Mouse (Mus musculus): Measurements from ENCODE around the gene Dcun1d3. TPM values are rescaled to one million over a fixed set of nuclear protein-coding genes. Genes with fewer than 3 reads are reported as not detected.

The Dcun1d3 gene
- polyA plus RNA-seq, 1 experiment from 2014 or later, result 3.4 TPM

- no peak overlapping the region for H3K9ac ChIP-seq (ENCODE audit: low read depth, low read length)
- ATAC-seq (replicated peaks; ENCODE audit: insufficient number of reproducible peaks, low FRiP score, low TSS enrichment), result no peak
- no peak overlapping the region for H3K4me3 ChIP-seq (ENCODE audit: low read depth, low read length)
- no peak overlapping the region for H3K27ac ChIP-seq (ENCODE audit: low read depth, low read length)
- no peak overlapping the region for H3K4me2 ChIP-seq
- no peaks in the 10 kb centered on the region; the same call in 1 of the 2 replicates for H3K4me1 ChIP-seq (ENCODE audit: control insufficient read depth, insufficient read depth, low read length)
- WGBS (ENCODE audit: insufficient replicate concordance), result 78% methylated on average over 2 of the region's 2 CpGs
- H3K27me3 ChIP-seq (ENCODE audit: control insufficient read depth, insufficient read depth, low read length), result no peaks in the 10 kb centered on the region
- no peaks in the 10 kb centered on the region for H3K9me3 ChIP-seq (replicated peaks; ENCODE audit: control insufficient read depth, low read length)
- no peaks in the 10 kb centered on the region for H3K36me3 ChIP-seq (ENCODE audit: control insufficient read depth, insufficient read depth, low read length)
Measured at GRCm38 (mm10) chr7:119881229-119881628, 14.9 kb downstream of the Dcun1d3 start.

DNA sequence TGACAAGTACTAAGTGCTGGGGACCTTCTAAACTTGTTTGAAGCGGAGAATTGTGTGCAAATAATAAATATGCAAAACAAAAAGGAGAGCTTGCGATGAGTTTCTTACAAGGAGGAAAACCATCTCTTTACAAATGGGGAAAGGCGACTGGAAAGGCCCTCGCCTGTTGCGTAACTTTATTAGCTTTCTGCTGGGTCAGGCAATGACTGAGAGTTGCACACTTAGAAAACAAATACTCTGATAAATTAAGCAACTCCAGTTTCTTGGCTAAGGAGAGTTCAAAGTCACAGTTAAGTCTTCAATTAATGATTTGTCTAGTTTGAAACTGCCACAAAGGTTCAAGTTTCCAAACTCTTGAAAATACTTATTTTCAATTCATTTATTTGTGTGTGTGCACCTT, 15.8 kb downstream of the Dcun1d3 start:
- Histone ChIP-seq H3K4me2 (no peak overlapping the region), H3K27me3 (ENCODE audit: control insufficient read depth, insufficient read depth, low read length) (no peaks in the 10 kb centered on the region), H3K4me1 (ENCODE audit: control insufficient read depth, insufficient read depth, low read length) (no peaks in the 10 kb centered on the region; the same call in 1 of the 2 replicates), H3K9ac (ENCODE audit: low read depth, low read length) (no peak overlapping the region), H3K9me3 (replicated peaks; ENCODE audit: control insufficient read depth, low read length) (no peaks in the 10 kb centered on the region), H3K36me3 (ENCODE audit: control insufficient read depth, insufficient read depth, low read length) (no peaks in the 10 kb centered on the region), H3K27ac (ENCODE audit: low read depth, low read length) (no peak overlapping the region), H3K4me3 (ENCODE audit: low read depth, low read length) (no peak overlapping the region)
- 84% methylated on average over 5 of the region's 5 CpGs for WGBS (ENCODE audit: insufficient replicate concordance)
- no peak for ATAC-seq (replicated peaks; ENCODE audit: insufficient number of reproducible peaks, low FRiP score, low TSS enrichment)

DNA sequence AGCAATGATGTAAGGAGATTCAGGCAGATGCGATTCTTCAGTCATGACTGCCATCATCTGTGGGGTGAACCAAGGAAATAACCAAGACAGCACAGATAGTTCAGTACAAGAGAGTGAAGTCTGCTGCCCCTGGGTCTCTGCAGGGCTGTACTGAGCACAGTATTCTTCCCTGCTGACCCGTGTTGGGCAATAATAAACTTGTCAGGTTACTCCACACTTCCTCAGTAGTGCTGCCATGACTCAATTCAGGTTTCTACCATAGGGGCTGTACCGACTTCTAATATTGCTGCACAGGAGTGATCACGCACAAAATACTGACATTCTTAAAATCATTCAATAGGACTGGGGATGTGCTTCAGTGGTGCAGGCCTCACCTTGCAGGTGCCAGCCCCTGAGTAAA, 16.9 kb downstream of the Dcun1d3 start:
- WGBS (ENCODE audit: insufficient replicate concordance), result 89% methylated on average over 4 of the region's 4 CpGs
- Histone ChIP-seq H3K36me3 (ENCODE audit: control insufficient read depth, insufficient read depth, low read length) (no peaks in the 10 kb centered on the region), H3K27me3 (ENCODE audit: control insufficient read depth, insufficient read depth, low read length) (no peaks in the 10 kb centered on the region), H3K4me3 (ENCODE audit: low read depth, low read length) (no peak overlapping the region), H3K27ac (ENCODE audit: low read depth, low read length) (no peak overlapping the region), H3K9ac (ENCODE audit: low read depth, low read length) (no peak overlapping the region), H3K4me2 (no peak overlapping the region), H3K4me1 (ENCODE audit: control insufficient read depth, insufficient read depth, low read length) (no peaks in the 10 kb centered on the region; the same call in 1 of the 2 replicates), H3K9me3 (replicated peaks; ENCODE audit: control insufficient read depth, low read length) (no peaks in the 10 kb centered on the region)
- no peak for ATAC-seq (replicated peaks; ENCODE audit: insufficient number of reproducible peaks, low FRiP score, low TSS enrichment)

DNA sequence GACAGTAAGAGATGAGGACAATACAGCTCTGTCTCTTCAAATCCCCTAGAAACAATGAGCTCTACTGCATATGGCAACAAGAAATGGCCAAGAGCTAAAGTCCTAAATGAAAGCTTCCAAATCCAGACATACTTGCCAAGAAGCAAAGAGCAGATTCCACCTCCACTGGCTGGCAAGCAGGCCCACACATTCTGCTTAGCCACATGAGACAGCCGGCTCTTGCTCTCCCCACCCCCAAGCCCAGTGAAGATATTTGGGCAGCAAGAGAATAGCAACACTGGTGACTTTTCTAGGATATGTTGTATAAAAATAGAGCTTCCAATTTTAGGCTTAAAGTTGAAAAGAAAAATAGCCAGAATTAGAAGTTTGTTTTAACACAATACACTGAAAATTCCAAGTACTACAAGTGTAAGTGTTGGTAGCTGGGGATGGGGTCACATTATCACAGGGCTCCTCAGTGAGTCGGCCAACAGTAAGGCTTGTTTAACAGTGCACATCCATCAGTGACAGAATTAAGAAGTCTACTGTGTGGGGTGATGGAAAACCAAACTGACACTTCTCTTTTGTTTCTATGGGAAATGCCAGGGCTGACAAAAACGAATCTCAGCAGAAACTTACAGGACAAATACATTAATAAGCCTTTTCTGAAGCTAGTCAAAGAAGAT, 20.2 kb downstream of the Dcun1d3 start:
- Histone ChIP-seq H3K36me3 (ENCODE audit: control insufficient read depth, insufficient read depth, low read length) (no peaks in the 10 kb centered on the region), H3K4me1 (ENCODE audit: control insufficient read depth, insufficient read depth, low read length) (no peaks in the 10 kb centered on the region), H3K9ac (ENCODE audit: low read depth, low read length) (no peak overlapping the region), H3K4me3 (ENCODE audit: low read depth, low read length) (no peak overlapping the region), H3K4me2 (no peak overlapping the region), H3K9me3 (replicated peaks; ENCODE audit: control insufficient read depth, low read length) (no peaks in the 10 kb centered on the region), H3K27ac (ENCODE audit: low read depth, low read length) (no peak overlapping the region), H3K27me3 (ENCODE audit: control insufficient read depth, insufficient read depth, low read length) (no peaks in the 10 kb centered on the region)
- no peak for ATAC-seq (replicated peaks; ENCODE audit: insufficient number of reproducible peaks, low FRiP score, low TSS enrichment)
- WGBS (ENCODE audit: insufficient replicate concordance), result 41% methylated on average over 3 of the region's 3 CpGs

DNA sequence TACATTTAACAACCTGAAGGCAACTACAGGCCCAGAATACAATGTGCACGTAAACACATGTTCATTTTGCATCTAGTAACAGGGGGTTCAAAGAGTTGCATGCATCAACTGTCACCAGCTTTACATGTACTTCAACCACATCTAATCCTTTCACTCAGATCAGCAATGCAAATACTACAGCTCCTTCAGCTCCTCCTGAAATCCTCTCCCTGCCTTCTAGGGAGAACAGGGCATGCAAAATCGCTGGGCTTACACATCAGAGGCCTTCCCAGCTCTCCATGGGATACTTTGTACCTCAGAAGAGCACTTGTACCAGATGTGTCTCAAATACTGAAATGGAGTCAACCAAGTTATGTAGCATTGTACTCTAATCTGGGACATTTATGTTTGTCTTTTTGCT, 23.0 kb downstream of the Dcun1d3 start:
- Histone ChIP-seq H3K27me3 (ENCODE audit: control insufficient read depth, insufficient read depth, low read length) (no peaks in the 10 kb centered on the region), H3K36me3 (ENCODE audit: control insufficient read depth, insufficient read depth, low read length) (no peaks in the 10 kb centered on the region), H3K9me3 (replicated peaks; ENCODE audit: control insufficient read depth, low read length) (no peaks in the 10 kb centered on the region), H3K4me2 (no peak overlapping the region), H3K9ac (ENCODE audit: low read depth, low read length) (no peak overlapping the region), H3K4me1 (ENCODE audit: control insufficient read depth, insufficient read depth, low read length) (no peaks in the 10 kb centered on the region), H3K4me3 (ENCODE audit: low read depth, low read length) (no peak overlapping the region), H3K27ac (ENCODE audit: low read depth, low read length) (no peak overlapping the region)
- no peak for ATAC-seq (replicated peaks; ENCODE audit: insufficient number of reproducible peaks, low FRiP score, low TSS enrichment)
- WGBS (ENCODE audit: insufficient replicate concordance), result 63% methylated on average over 2 of the region's 2 CpGs

- Histone ChIP-seq H3K27me3 (ENCODE audit: control insufficient read depth, insufficient read depth, low read length) (no peaks in the 10 kb centered on the region), H3K36me3 (ENCODE audit: control insufficient read depth, insufficient read depth, low read length) (no peaks in the 10 kb centered on the region), H3K4me3 (ENCODE audit: low read depth, low read length) (no peak overlapping the region), H3K4me2 (no peak overlapping the region), H3K9ac (ENCODE audit: low read depth, low read length) (no peak overlapping the region), H3K27ac (ENCODE audit: low read depth, low read length) (no peak overlapping the region), H3K9me3 (replicated peaks; ENCODE audit: control insufficient read depth, low read length) (no peaks in the 10 kb centered on the region), H3K4me1 (ENCODE audit: control insufficient read depth, insufficient read depth, low read length) (no peaks in the 10 kb centered on the region)
- WGBS (ENCODE audit: insufficient replicate concordance), result 92% methylated on average over 4 of the region's 4 CpGs
- ATAC-seq (replicated peaks; ENCODE audit: insufficient number of reproducible peaks, low FRiP score, low TSS enrichment), result no peak
Measured at GRCm38 (mm10) chr7:119872204-119872603, 23.9 kb downstream of the Dcun1d3 start.

DNA sequence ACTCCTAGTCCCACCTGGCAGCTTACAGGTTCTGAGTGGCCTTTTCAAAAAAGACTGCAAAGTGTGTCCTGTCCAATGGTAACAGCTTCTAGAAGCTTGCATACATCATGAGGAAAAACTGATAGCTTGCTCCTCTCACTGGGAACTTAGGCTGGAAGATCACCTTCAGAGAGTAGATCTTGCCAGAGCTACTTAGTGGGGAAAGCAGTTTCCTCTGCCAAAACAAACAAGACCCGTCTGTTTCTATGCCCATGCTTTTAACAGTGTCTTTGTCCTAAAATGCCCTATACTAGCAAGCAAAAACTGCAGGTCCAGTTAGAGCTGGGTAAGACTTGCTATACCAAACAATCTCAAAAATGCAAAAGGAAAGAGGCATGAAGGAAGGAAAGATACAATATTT, 30.0 kb downstream of the Dcun1d3 start:
- H3K27me3 ChIP-seq (ENCODE audit: control insufficient read depth, insufficient read depth, low read length), result no peaks in the 10 kb centered on the region
- WGBS (ENCODE audit: insufficient replicate concordance), result 63% methylated on average over 1 of the region's 1 CpGs

GRCm38 (mm10) chr7:119864500-119864899, 31.6 kb downstream of the Dcun1d3 start:
- WGBS (ENCODE audit: insufficient replicate concordance), result 64% methylated on average over 5 of the region's 5 CpGs
- H3K36me3 ChIP-seq (ENCODE audit: control insufficient read depth, insufficient read depth, low read length), result no peaks in the 10 kb centered on the region
- H3K4me2 ChIP-seq, result no peak overlapping the region
- H3K27me3 ChIP-seq (ENCODE audit: control insufficient read depth, insufficient read depth, low read length), result no peaks in the 10 kb centered on the region
- H3K4me3 ChIP-seq (ENCODE audit: low read depth, low read length), result no peak overlapping the region
- no peak overlapping the region for H3K9ac ChIP-seq (ENCODE audit: low read depth, low read length)
- no peak overlapping the region for H3K27ac ChIP-seq (ENCODE audit: low read depth, low read length)
- peaks cover 26% of the 10 kb centered on the region for H3K4me1 ChIP-seq (ENCODE audit: control insufficient read depth, insufficient read depth, low read length)
- no peak for ATAC-seq (replicated peaks; ENCODE audit: insufficient number of reproducible peaks, low FRiP score, low TSS enrichment)
- no peaks in the 10 kb centered on the region for H3K9me3 ChIP-seq (replicated peaks; ENCODE audit: control insufficient read depth, low read length)

More for the DNA sequence above, 30.0 kb downstream of the Dcun1d3 start:
- H3K9ac ChIP-seq (ENCODE audit: low read depth, low read length), result no peak overlapping the region
- no peaks in the 10 kb centered on the region for H3K36me3 ChIP-seq (ENCODE audit: control insufficient read depth, insufficient read depth, low read length)
- ATAC-seq (replicated peaks; ENCODE audit: insufficient number of reproducible peaks, low FRiP score, low TSS enrichment), result no peak
- H3K27ac ChIP-seq (ENCODE audit: low read depth, low read length), result no peak overlapping the region
- H3K4me1 ChIP-seq (ENCODE audit: control insufficient read depth, insufficient read depth, low read length), result peaks cover 22% of the 10 kb centered on the region
- H3K9me3 ChIP-seq (replicated peaks; ENCODE audit: control insufficient read depth, low read length), result no peaks in the 10 kb centered on the region
- H3K4me3 ChIP-seq (ENCODE audit: low read depth, low read length), result no peak overlapping the region
- no peak overlapping the region for H3K4me2 ChIP-seq

- H3K4me3 ChIP-seq (ENCODE audit: low read depth, low read length), result no peak overlapping the region
- ATAC-seq (replicated peaks; ENCODE audit: insufficient number of reproducible peaks, low FRiP score, low TSS enrichment), result no peak
- no peaks in the 10 kb centered on the region for H3K9me3 ChIP-seq (replicated peaks; ENCODE audit: control insufficient read depth, low read length)
- H3K36me3 ChIP-seq (ENCODE audit: control insufficient read depth, insufficient read depth, low read length), result no peaks in the 10 kb centered on the region; the same call in 1 of the 2 replicates
- no peak overlapping the region for H3K9ac ChIP-seq (ENCODE audit: low read depth, low read length)
- peaks cover 26% of the 10 kb centered on the region for H3K4me1 ChIP-seq (ENCODE audit: control insufficient read depth, insufficient read depth, low read length)
- H3K27ac ChIP-seq (ENCODE audit: low read depth, low read length), result no peak overlapping the region
- 59% methylated on average over 1 of the region's 1 CpGs for WGBS (ENCODE audit: insufficient replicate concordance)
- H3K4me2 ChIP-seq, result no peak overlapping the region
- no peaks in the 10 kb centered on the region for H3K27me3 ChIP-seq (ENCODE audit: control insufficient read depth, insufficient read depth, low read length)
Measured at GRCm38 (mm10) chr7:119862167-119862566, 33.9 kb downstream of the Dcun1d3 start.
